Mouse (Mus musculus) erythroid progenitor cell, adult 5-6 weeks (primary cell): ENCODE data around the gene Shisa4. TPM values are rescaled to one million over a fixed set of nuclear protein-coding genes. Genes with fewer than 3 reads are reported as not detected.

Experiments
- total RNA-seq, 2 experiments: library from RNA; stranded (forward) in 1 of 2; stranded (reverse) in 1 of 2; fragments of 150-400 nt in 1 of 2; fragments of 186-747, 209-891 nt in 1 of 2; gene quantifications; 2 replicates each; pipeline versions ENCODE4 v1.2.3 to v1.2.4; 2015 to 2017; ENCODE audit warnings: low replicate concordance in 2 of 2

Shisa4 gene
- total RNA-seq, 2 experiments from 2014 or later: not detected

Other genes starting within 250 kb of the Shisa4 start
- gene Ptpn7, start 242.5 kb downstream of the Shisa4 start, total RNA-seq (2015; ENCODE audit: low replicate concordance): 8.3 and 12.2 TPM in 2 replicates
- gene Ptpn7, start 242.5 kb downstream of the Shisa4 start, total RNA-seq (2017; ENCODE audit: low replicate concordance): 10.8 and 11.9 TPM in 2 replicates
- gene Arl8a, start 228.4 kb downstream of the Shisa4 start, total RNA-seq (2015; ENCODE audit: low replicate concordance): 19.3 and 21.3 TPM in 2 replicates
- gene Arl8a, start 228.4 kb downstream of the Shisa4 start, total RNA-seq (2017; ENCODE audit: low replicate concordance): 12.3 and 17.8 TPM in 2 replicates
- not detected in 2 replicates for gene Gpr37l1, start 207.6 kb downstream of the Shisa4 start, total RNA-seq (2015; ENCODE audit: low replicate concordance)
- not detected in 2 replicates for gene Gpr37l1, start 207.6 kb downstream of the Shisa4 start, total RNA-seq (2017; ENCODE audit: low replicate concordance)
- gene Elf3, start 116.7 kb downstream of the Shisa4 start, total RNA-seq (2015; ENCODE audit: low replicate concordance): not detected in 2 replicates
- gene Elf3, start 116.7 kb downstream of the Shisa4 start, total RNA-seq (2017; ENCODE audit: low replicate concordance): not detected in 2 replicates
- 15.5 and 15.9 TPM in 2 replicates for gene Rnpep, start 91.2 kb downstream of the Shisa4 start, total RNA-seq (2015; ENCODE audit: low replicate concordance)
- 11.9 and 14.6 TPM in 2 replicates for gene Rnpep, start 91.2 kb downstream of the Shisa4 start, total RNA-seq (2017; ENCODE audit: low replicate concordance)
- 9.7 and 11.3 TPM in 2 replicates for gene Timm17a, start 61.5 kb downstream of the Shisa4 start, total RNA-seq (2015; ENCODE audit: low replicate concordance)
- gene Timm17a, start 61.5 kb downstream of the Shisa4 start, total RNA-seq (2017; ENCODE audit: low replicate concordance): 1.7 and 14.2 TPM in 2 replicates
- not detected in 2 replicates for gene Lmod1, start 50.4 kb downstream of the Shisa4 start, total RNA-seq (2015; ENCODE audit: low replicate concordance)
- not detected in 2 replicates for gene Lmod1, start 50.4 kb downstream of the Shisa4 start, total RNA-seq (2017; ENCODE audit: low replicate concordance)
- gene Ipo9, start 55.3 kb upstream of the Shisa4 start, total RNA-seq (2015; ENCODE audit: low replicate concordance): 21.0 and 27.0 TPM in 2 replicates
- gene Ipo9, start 55.3 kb upstream of the Shisa4 start, total RNA-seq (2017; ENCODE audit: low replicate concordance): 38.0 and 62.0 TPM in 2 replicates
- 4.3 and 11.7 TPM in 2 replicates for gene Nav1, start 232.1 kb upstream of the Shisa4 start, total RNA-seq (2015; ENCODE audit: low replicate concordance)
- 1.1 and 2.6 TPM in 2 replicates for gene Nav1, start 232.1 kb upstream of the Shisa4 start, total RNA-seq (2017; ENCODE audit: low replicate concordance)